Mouse (Mus musculus): ENCODE data around the gene Dbil5.

Gene Dbil5

GRCm38 (mm10) chr11:76225051-76225450 is 7.6 kb downstream of the Dbil5 start:
- DNase-seq (ENCODE audit: low read depth, low spot score), result no peak

- no peak for DNase-seq (ENCODE audit: low read depth, low spot score)
These were observed 18.7 kb downstream of the Dbil5 start for GRCm38 (mm10) chr11:76236136-76236535.

GRCm38 (mm10) chr11:76239750-76240149 is 22.3 kb downstream of the Dbil5 start:
- no peak for DNase-seq (ENCODE audit: low read depth, low spot score)

GRCm38 (mm10) chr11:76242901-76243810 is 25.7 kb downstream of the Dbil5 start, which contains the start of the genes Mrm3 and Glod4:
TSS of gene Mrm3 (plus strand) at chr11:76243715.
TSS of gene Glod4 (minus strand) at chr11:76243725.
- DNase-seq (ENCODE audit: low read depth, low spot score), result peak; percentile 94

GRCm38 (mm10) chr11:76243811-76244546 is 26.6 kb downstream of the Dbil5 start:
- DNase-seq (ENCODE audit: low read depth, low spot score), result no peak

GRCm38 (mm10) chr11:76246439-76246838 is 29.0 kb downstream of the Dbil5 start:
- no peak for DNase-seq (ENCODE audit: low read depth, low spot score)

- DNase-seq (ENCODE audit: low read depth, low spot score), result no peak
These were observed 29.8 kb downstream of the Dbil5 start for GRCm38 (mm10) chr11:76247239-76247638.

GRCm38 (mm10) chr11:76252036-76252435 is 34.6 kb downstream of the Dbil5 start:
- DNase-seq (ENCODE audit: low read depth, low spot score), result no peak

- DNase-seq (ENCODE audit: low read depth, low spot score), result peak; percentile 79
These were observed 35.9 kb downstream of the Dbil5 start for GRCm38 (mm10) chr11:76253145-76253917.

GRCm38 (mm10) chr11:76253918-76254264 is 36.5 kb downstream of the Dbil5 start:
- DNase-seq (ENCODE audit: low read depth, low spot score), result no peak

GRCm38 (mm10) chr11:76255431-76256001 is 38.1 kb downstream of the Dbil5 start:
- peak; percentile 61 for DNase-seq (ENCODE audit: low read depth, low spot score)

GRCm38 (mm10) chr11:76256129-76256528 is 38.7 kb downstream of the Dbil5 start:
- peak; percentile 53 for DNase-seq (ENCODE audit: low read depth, low spot score)

GRCm38 (mm10) chr11:76257386-76257785 is 40.0 kb downstream of the Dbil5 start:
- DNase-seq (ENCODE audit: low read depth, low spot score), result no peak

- no peak for DNase-seq (ENCODE audit: low read depth, low spot score)
These were observed 41.1 kb downstream of the Dbil5 start for GRCm38 (mm10) chr11:76258511-76258910.

- no peak for DNase-seq (ENCODE audit: low read depth, low spot score)
These were observed 43.0 kb downstream of the Dbil5 start for GRCm38 (mm10) chr11:76260208-76261050.

GRCm38 (mm10) chr11:76261224-76261623 is 43.8 kb downstream of the Dbil5 start:
- no peak for DNase-seq (ENCODE audit: low read depth, low spot score)

GRCm38 (mm10) chr11:76262611-76263351 is 45.4 kb downstream of the Dbil5 start:
- peak; percentile 78 for DNase-seq (ENCODE audit: low read depth, low spot score)

GRCm38 (mm10) chr11:76267550-76267949 is 50.1 kb downstream of the Dbil5 start:
- DNase-seq (ENCODE audit: low read depth, low spot score), result no peak

- no peak for DNase-seq (ENCODE audit: low read depth, low spot score)
These were observed 50.6 kb downstream of the Dbil5 start for GRCm38 (mm10) chr11:76268001-76268459.
